9 mouse cellular contexts compared by ENCODE assay signal in the genomic region with DNA sequence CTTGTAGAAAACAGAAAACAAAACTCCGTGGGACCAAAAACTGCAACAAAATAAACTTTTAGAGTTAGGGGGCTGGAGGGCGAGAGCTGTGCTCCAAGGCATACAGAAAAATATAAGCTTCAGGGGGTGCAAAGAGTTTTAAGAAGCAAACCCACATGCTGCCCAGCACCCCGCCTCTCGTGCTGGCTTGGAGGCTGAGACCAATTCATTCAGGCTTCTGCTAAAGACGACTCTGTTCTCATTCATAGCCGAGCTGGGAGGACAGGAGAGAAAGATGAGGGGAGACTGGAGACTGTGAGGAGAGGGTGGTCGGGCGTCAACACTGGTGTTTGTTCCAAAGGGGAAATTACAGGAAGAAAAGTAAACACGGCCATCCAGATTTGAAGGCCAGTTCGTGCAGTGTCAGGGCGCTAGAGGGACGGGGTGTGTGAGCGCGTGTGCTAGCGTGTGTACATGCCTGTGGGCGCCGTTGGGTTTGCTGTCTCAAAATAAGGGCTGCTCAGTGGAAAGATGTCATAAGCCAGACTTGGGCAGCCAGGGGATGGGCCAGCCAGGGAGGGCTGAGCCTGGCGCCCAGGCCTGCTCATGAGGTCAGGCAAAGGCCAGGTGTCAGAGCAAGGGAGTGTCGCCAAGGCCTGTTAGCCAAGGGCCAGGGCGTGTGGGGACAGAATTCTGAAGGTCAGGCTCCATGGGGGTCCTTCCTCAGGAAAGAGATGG. TPM values are rescaled to one million over a fixed set of nuclear protein-coding genes. Genes with fewer than 3 reads are reported as not detected.
DNase-seq lines count a peak whose midpoint lies in the region; ATAC-seq lines count a peak whose summit lies in the region.
"Had no signal": no experiment of that assay in that cellular context is flagged by ENCODE, and none has a peak within 500 bp of the region (broad histone marks: within the 10 kb centered on the region; RNA-seq: fewer than 3 reads in every experiment).

No protein-coding gene starts in this region.

- H3K4me2 ChIP-seq in forebrain, embryonic 11.5 days (ENCODE audit: low read depth, low read length, severe bottlenecking) = no peak overlapping the region
- 0 out of 2 replicates have a peak overlapping the region, but pooled peaks have one; percentile 12 for H3K4me2 ChIP-seq in forebrain, embryonic 13.5 days
- H3K4me2 ChIP-seq in hindbrain, embryonic 15.5 days = 0 out of 2 replicates have a peak overlapping the region, but pooled peaks have one; percentile 12

- ATAC-seq in forebrain, embryonic 11.5 days (replicated peaks; ENCODE audit: low FRiP score) = no peak
- ATAC-seq in forebrain, embryonic 13.5 days = peak; percentile 63
- peak; percentile 65 for ATAC-seq in hindbrain, embryonic 15.5 days (ENCODE audit: low FRiP score, low read depth)
- ATAC-seq in CD4-positive, CD25-positive, alpha-beta regulatory T cell, adult 4 months = no peak
- ATAC-seq in megakaryocyte-erythroid progenitor cell, adult 5-6 weeks (replicated peaks; ENCODE audit: low FRiP score, low TSS enrichment, poor library complexity, severe bottlenecking) = no peak

- H3K4me3 ChIP-seq in forebrain, embryonic 10.5 days = no peak overlapping the region
- H3K4me3 ChIP-seq in forebrain, embryonic 11.5 days (ENCODE audit: low read depth, low read length) = no peak overlapping the region
- H3K4me3 ChIP-seq in forebrain, embryonic 13.5 days = no peak overlapping the region
- H3K4me3 ChIP-seq in hindbrain, embryonic 15.5 days = no peak overlapping the region
- H3K4me3 ChIP-seq: erythroblast, embryonic 14.5 days had no signal

- 70% methylated on average over 20 of the region's 20 CpGs for WGBS in forebrain, embryonic 10.5 days
- 74% methylated on average over 20 of the region's 20 CpGs for WGBS in forebrain, embryonic 11.5 days
- WGBS in forebrain, embryonic 13.5 days = 63% methylated on average over 20 of the region's 20 CpGs
- WGBS in hindbrain, embryonic 15.5 days = 52% methylated on average over 20 of the region's 20 CpGs

- no peak overlapping the region for H3K9ac ChIP-seq in forebrain, embryonic 11.5 days (ENCODE audit: low read length)
- no peak overlapping the region for H3K9ac ChIP-seq in forebrain, embryonic 13.5 days
- no peak overlapping the region for H3K9ac ChIP-seq in hindbrain, embryonic 15.5 days

- peak overlapping the region; percentile 35; the same call in 1 of the 2 replicates for H3K27ac ChIP-seq in forebrain, embryonic 10.5 days
- H3K27ac ChIP-seq in forebrain, embryonic 11.5 days (ENCODE audit: low read depth, low read length) = no peak overlapping the region
- H3K27ac ChIP-seq in forebrain, embryonic 13.5 days = peak overlapping the region; percentile 60
- H3K27ac ChIP-seq in hindbrain, embryonic 15.5 days (replicated peaks) = peak overlapping the region; percentile 81

- H3K36me3 ChIP-seq in forebrain, embryonic 10.5 days (replicated peaks) = no peaks in the 10 kb centered on the region
- H3K36me3 ChIP-seq in forebrain, embryonic 11.5 days (ENCODE audit: control insufficient read depth, insufficient read depth, low read length) = no peaks in the 10 kb centered on the region
- no peaks in the 10 kb centered on the region for H3K36me3 ChIP-seq in forebrain, embryonic 13.5 days (ENCODE audit: poor library complexity, severe bottlenecking)
- no peaks in the 10 kb centered on the region for H3K36me3 ChIP-seq in hindbrain, embryonic 15.5 days

- H3K4me1 ChIP-seq in forebrain, embryonic 10.5 days = peaks cover 23% of the 10 kb centered on the region
- no peaks in the 10 kb centered on the region for H3K4me1 ChIP-seq in forebrain, embryonic 11.5 days (replicated peaks; ENCODE audit: control insufficient read depth, insufficient read depth, low read length)
- H3K4me1 ChIP-seq in forebrain, embryonic 13.5 days = peaks cover 23% of the 10 kb centered on the region
- peaks cover 25% of the 10 kb centered on the region for H3K4me1 ChIP-seq in hindbrain, embryonic 15.5 days (replicated peaks)

- no peak for DNase-seq in forebrain, embryonic 10.5 days (ENCODE audit: extremely low spot score, low spot score)
- no peak for DNase-seq in forebrain, embryonic 11.5 days (ENCODE audit: low spot score)
- DNase-seq in lung, adult 18-20 months = peak; percentile 62 to 81
- DNase-seq in layer of hippocampus, adult 18-20 months (ENCODE audit: low spot score in 2 of 2) = no peak

- H3K9me3 ChIP-seq in forebrain, embryonic 10.5 days = no peaks in the 10 kb centered on the region
- H3K9me3 ChIP-seq in forebrain, embryonic 11.5 days (ENCODE audit: control insufficient read depth, low read length) = no peaks in the 10 kb centered on the region
- H3K9me3 ChIP-seq in forebrain, embryonic 13.5 days (replicated peaks) = no peaks in the 10 kb centered on the region
- no peaks in the 10 kb centered on the region for H3K9me3 ChIP-seq in hindbrain, embryonic 15.5 days

- peaks cover 35% of the 10 kb centered on the region for H3K27me3 ChIP-seq in forebrain, embryonic 10.5 days (ENCODE audit: poor library complexity, severe bottlenecking)
- H3K27me3 ChIP-seq in forebrain, embryonic 11.5 days (ENCODE audit: control insufficient read depth, insufficient read depth, low read length) = no peaks in the 10 kb centered on the region; the same call in 1 of the 2 replicates
- H3K27me3 ChIP-seq in forebrain, embryonic 13.5 days = peaks cover 21% of the 10 kb centered on the region
- no peaks in the 10 kb centered on the region; the same call in 1 of the 2 replicates for H3K27me3 ChIP-seq in hindbrain, embryonic 15.5 days

RNA-seq across cellular contexts. Expression of gene Atoh8, which starts 9.3 kb away (rescaled TPM):
- 11.2 and 11.5 TPM in 2 replicates for polyA plus RNA-seq in forebrain, embryonic 10.5 days (2016; fragmentation: Nextera tagmentation; extraction: Ambion mirVana)
- polyA plus RNA-seq in forebrain, embryonic 11.5 days (2014; fragmentation: Nextera tagmentation; extraction: Ambion mirVana) = 10.8 and 11.8 TPM in 2 replicates
- 2.9 and 4.5 TPM in 2 replicates for polyA plus RNA-seq in forebrain, embryonic 13.5 days (2015; fragmentation: Nextera tagmentation; extraction: Ambion mirVana)
- 3.7 and 4.2 TPM in 2 replicates for polyA plus RNA-seq in hindbrain, embryonic 15.5 days (2015; fragmentation: Nextera tagmentation; extraction: Ambion mirVana)
- polyA plus RNA-seq in CD4-positive, CD25-positive, alpha-beta regulatory T cell, adult 4 months (2017; shearing (Covaris generic)) = not detected
- total RNA-seq in layer of hippocampus, adult 18-20 months (2021) = 1 to 10 TPM; 3.2 to 3.4 TPM
- not detected in 2 replicates for total RNA-seq in megakaryocyte-erythroid progenitor cell, adult 5-6 weeks (2014; fragmentation: Nextera tagmentation)
- 0.91 TPM in 1 of 2 replicates, not detected in the other for total RNA-seq in megakaryocyte-erythroid progenitor cell, adult 5-6 weeks (2017)
- polyA plus RNA-seq: erythroblast, embryonic 14.5 days had no signal

RNA-seq across cellular contexts. Expression of gene Sftpb, which starts 59.7 kb away (rescaled TPM):
- polyA plus RNA-seq in forebrain, embryonic 10.5 days (2016; fragmentation: Nextera tagmentation; extraction: Ambion mirVana) = not detected in 2 replicates
- polyA plus RNA-seq in forebrain, embryonic 11.5 days (2014; fragmentation: Nextera tagmentation; extraction: Ambion mirVana) = not detected in 2 replicates
- not detected in 2 replicates for polyA plus RNA-seq in forebrain, embryonic 13.5 days (2015; fragmentation: Nextera tagmentation; extraction: Ambion mirVana)
- polyA plus RNA-seq in hindbrain, embryonic 15.5 days (2015; fragmentation: Nextera tagmentation; extraction: Ambion mirVana) = 0.26 and 0.79 TPM in 2 replicates
- not detected for polyA plus RNA-seq in CD4-positive, CD25-positive, alpha-beta regulatory T cell, adult 4 months (2017; shearing (Covaris generic))
- not detected for total RNA-seq in layer of hippocampus, adult 18-20 months (2021)
- total RNA-seq in megakaryocyte-erythroid progenitor cell, adult 5-6 weeks (2014; fragmentation: Nextera tagmentation) = not detected in 2 replicates
- not detected in 2 replicates for total RNA-seq in megakaryocyte-erythroid progenitor cell, adult 5-6 weeks (2017)
- polyA plus RNA-seq: erythroblast, embryonic 14.5 days had no signal

Comparison
In these comparisons a context has a peak if more than half of its experiments do, and no peak if none do; other contexts are left out.
1. ATAC-seq: peak in forebrain, embryonic 13.5 days (single experiment) and hindbrain, embryonic 15.5 days (single experiment); none in forebrain, embryonic 11.5 days (single experiment), CD4-positive, CD25-positive, alpha-beta regulatory T cell, adult 4 months (single experiment) and megakaryocyte-erythroid progenitor cell, adult 5-6 weeks (single experiment).
2. DNase-seq: peak in lung, adult 18-20 months (2 of 2); none in forebrain, embryonic 10.5 days (single experiment), forebrain, embryonic 11.5 days (single experiment) and layer of hippocampus, adult 18-20 months (0 of 2).